Mouse (Mus musculus): ENCODE data around the gene Elovl7.

Elovl7 gene

DNA sequence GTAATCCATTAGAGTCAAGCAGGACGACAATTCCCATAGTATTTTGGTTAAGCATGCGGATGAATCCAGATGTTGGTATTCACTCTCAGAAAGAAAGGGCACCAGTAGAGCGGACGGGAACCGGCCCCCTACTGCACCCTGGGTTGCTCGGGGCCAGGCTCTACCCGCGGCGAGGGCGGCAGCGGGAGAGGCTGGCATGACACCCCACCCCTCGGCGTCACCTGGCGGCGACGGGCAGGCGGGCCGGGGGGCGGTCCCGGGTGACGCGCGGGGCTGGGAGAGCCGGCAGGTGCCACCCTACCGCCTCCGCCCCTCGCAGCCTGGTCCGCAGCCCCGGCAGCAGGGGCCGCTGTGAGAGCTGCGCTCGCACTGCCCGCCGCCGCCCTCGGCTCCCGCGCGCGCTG lies at the start of gene Elovl7:
Elovl7 (plus strand) TSS at position 324 of the 404 bp plus-strand sequence.
- peak; percentile 78 to 79 for DNase-seq

DNA sequence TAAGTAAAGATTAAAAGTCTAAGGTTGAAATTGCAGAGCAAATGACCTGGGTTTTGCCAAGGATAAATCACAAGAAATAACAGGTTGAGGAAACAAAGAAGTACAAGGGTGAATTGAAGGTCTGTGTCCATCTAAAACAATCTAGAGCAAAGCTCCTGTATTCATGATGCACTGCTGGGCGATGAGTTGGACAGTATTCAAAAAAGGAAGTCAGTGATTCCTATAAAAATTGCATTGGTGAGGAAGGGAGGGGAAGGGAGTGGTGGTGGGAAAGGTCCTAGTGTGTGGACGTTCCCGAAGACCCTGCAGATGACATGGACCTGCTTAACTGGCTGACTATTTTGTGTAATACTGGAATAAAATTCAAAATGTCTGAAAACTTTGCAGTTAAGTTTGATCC lies 49.6 kb upstream of the Elovl7 start:
- no peak for DNase-seq

DNA sequence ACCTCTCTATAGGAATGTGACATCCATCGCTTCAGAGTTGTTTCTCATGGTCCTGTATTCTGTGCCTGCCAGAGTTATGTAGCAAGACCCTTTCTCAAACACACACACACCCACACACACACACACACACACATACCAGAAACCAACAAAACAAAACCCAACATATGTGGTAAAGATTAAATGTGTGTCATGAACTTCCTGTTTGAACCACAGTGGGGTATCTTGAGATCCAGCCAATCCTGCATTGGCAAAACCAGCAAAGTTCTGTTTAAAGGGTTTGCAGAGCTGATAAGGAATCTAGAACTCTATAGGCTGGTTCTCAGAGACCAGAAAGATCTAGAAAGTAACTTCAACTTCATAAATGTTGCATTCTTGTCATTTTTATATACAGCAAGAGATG lies 44.2 kb upstream of the Elovl7 start:
- no peak for DNase-seq

DNA sequence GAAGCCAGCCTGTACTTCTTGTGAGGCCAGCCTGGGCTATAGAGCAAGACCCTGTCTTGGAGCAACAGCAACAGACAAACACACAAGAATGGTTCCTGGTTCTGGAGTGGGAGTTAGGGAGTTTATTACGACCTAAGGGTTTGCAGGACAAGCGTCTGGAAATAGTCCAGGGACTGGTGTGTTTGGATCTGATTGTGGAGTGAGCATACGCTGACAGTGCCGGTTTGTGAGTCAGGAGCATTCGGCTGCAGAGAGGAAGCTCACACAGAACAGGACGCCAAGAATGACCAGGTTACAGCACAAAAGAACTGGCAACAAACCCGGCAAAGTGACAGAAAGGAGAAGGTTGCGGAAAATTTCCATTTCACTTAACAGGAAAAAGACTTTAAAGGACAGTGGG lies 43.7 kb upstream of the Elovl7 start:
- no peak for DNase-seq

DNA sequence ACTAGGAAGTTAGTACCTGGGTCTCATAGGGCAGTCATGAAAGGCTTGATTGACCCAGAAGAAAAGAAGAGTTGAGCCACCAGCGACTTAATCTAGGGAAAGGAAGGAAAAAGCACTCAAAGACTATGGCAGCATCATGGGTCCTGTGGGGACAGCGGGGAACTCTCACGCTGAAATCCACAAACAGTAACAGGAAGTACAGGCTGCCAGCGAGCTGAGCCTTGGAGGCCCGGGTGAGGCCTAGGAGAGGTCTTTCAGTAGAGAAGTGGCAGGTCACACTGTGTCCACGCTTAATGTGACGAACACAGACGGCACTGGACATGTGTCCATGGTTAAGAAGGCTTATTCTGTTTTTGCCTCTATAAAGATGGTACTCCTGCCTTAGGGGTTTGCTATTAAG lies 34.6 kb upstream of the Elovl7 start:
- DNase-seq, result no peak

DNA sequence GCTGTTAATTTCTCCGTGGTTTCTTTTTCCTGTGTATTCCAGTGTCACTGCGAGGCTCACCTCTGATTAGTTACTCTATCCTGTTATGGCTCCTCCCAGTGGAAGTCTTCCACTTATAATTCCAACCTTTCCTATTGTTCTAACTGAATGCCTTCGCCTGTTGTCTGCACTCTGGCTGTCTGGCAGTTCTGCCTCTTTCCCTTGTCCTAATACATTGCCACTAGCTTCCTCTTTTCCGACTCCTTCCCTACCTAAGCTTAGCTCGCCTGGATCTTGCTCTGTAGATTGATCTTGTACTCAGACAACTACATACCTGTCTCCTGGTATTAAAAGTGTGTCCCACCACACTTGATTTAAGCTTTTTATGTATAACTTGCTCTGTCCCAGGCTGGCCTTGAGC lies 33.4 kb upstream of the Elovl7 start:
- DNase-seq, result no peak

DNA sequence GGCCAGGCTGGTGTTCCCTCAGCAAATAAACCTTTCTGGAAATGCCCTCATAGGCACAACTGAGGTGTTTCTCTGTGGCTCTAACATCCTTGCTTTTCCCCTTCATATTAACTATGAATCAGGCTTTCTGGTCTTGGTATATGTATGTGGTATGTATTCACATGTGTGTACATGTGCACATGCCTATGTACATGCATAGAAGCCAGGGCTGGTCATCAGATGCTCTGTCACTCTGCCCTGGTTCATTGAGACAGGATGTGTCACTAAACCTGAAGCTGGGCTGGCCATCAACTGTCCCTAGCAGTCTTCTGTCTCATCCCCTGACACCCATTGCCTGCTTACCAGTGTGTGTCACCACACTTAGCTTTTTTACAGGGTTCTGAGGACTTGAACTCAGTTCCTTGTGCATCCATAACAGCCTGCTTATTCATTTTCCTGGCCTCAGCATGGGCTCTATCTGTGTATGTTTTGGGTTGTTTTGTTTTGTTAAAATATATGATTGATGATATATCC lies 29.4 kb upstream of the Elovl7 start:
- DNase-seq, result no peak

DNA sequence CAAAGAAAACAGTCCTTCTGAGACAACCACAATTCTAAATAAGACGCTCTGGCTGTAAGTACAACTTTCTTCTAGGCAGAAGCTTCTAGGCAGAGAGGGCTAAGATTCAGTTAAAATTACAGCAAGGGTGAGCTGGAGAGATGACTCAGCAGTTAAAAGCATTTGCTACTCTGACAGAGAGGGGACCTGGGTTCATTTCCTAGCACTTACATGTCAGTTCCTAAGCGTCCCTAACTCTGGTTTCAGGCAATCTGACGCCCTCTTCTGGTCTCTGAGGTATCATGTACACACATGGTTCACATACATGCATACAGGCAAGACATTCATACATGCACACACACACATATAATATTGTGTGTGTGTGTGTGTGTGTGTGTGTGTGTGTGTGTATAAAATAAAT lies 28.7 kb upstream of the Elovl7 start:
- no peak for DNase-seq

DNA sequence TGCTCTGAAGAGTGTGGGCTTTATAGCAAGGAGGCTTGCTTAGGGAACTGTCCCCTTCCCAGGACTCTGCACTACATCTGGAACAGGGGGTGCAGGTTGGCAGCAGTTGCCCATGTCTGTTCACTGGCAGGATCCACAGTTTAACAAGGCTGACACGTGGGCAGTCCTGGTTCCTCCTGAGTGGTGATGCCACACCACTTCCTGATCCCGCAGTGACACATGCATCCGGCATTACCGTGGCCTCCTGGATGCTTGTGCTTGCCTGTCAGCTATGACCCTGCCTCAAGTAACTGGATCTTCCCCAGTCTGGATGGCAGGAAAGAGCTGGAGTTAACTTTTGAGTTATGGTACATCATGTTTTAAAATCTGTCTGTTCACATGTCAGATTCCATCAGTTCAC lies 26.2 kb upstream of the Elovl7 start:
- DNase-seq, result no peak

DNA sequence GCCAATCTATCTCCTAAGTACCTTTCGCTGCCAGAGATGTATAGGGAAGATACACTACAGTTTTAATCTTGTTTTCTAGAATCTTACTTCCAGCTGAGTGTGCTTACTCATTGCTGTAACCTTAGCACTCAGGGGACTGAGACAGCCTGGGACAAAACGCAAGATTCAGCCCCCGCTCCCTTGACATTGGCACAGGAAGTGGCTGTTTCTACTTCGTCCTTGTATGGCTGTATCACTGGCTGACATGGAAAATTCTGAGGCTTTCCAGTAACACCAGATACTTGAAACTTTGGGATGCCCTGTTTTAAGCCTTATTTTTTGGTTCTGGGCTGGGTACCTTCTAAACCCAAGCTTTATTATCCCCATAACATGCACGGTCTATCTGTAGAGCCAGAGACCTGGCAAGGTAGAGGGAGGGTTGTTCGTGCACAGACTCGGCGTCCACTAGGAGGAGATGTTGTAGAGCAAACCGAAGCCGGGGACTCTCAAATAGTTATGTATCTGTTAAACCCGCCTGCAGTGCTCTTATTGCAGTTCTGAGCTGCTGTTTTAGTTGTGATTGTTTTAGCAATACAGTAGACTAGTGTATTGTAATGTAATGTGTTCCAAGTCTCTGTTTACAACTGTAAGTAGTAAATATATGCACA lies 23.0 kb upstream of the Elovl7 start:
- peak; percentile 4 to 11 for DNase-seq

DNA sequence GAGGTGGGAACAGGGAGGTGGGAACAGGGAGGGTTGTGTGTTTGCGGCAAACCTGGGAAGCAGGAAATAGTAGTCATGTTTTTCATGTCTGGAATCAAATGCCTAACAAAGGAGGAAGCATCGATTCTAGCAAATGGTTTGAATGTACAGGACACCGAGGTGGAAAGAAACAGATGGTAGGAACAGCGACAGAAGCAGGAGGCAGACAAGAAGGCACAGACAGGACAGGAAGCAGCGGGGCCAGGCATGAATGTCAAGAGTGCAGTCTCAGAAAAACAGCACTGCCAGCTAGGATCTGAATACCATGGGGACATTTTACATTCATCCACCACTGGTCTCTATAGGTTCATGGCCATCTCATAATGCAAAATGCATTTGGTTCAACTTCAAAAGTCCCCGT lies 18.7 kb upstream of the Elovl7 start:
- DNase-seq, result no peak

DNA sequence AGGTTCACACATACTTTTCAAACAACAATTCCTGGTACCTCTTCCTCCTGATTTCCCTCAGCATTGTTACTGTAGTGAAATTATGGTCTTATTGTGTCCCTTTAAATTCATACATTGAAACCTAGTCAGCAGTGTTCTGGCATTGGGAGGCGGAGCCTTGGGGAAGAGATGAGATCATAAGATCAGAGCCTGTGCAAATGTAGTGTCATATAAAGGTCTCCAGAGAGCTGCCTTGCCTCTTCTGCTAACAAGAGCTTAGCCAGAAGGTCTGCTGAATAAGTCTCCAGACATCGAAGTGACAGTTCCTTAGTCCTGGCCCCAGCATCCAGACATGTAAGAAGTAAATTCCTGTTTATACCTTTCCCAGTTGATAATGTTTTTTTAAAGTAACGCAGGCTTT lies 9.3 kb upstream of the Elovl7 start:
- no peak for DNase-seq

DNA sequence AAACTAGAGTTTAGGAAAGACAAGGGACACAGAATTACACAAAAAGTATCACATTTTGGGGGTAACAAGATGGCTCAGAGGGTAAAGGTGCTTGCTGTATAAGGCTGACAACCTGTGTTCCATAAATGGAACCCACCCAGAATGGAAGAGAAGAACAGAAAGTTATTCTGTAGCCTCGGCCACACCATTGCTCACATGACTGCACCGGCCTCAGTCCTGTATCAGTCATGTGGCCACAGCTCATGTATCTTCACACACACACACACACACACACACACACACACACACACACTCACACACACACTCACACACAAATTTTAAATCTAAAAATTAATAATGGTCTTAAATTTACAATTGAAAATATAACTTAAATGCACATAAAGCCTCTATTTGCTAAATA lies 6.8 kb upstream of the Elovl7 start:
- DNase-seq, result no peak

DNA sequence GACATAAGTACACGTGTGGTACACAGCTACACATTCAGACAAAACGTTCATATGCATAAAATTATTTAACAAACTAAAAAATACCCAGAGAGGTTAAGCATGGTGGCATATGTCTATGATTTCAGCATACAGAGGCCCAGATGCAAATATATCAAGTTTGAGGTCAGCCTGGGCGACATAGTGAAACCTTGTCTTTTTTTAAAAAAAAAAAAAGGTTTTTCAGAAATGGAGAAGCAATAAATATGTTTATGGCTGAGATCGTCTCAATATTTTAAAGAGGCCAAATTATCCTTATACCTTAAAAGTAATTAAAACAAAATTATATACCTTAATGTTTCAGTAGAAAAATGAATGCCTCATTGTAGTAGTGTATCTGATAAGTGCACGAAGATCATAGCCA lies 6.1 kb upstream of the Elovl7 start:
- DNase-seq, result no peak

DNA sequence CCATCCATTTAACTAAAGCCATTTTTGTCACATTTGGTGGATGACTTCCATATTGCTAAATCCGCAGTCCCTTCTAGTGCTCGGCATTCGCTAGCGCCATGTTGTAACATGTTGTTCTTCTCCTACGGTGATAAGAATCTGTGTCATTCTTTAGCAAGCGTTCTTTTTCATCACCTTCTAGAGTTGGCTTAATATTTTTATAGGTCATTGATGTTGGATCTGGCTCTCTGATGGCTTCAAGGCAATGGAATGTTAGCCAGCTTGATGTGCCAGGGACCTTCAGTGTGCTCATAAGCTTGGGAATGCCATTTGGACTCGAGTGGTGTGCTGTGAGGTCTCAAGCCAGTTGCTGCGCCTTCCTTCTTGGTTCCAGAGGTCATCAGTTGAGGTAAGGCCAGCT lies 3.2 kb upstream of the Elovl7 start:
- no peak for DNase-seq

DNA sequence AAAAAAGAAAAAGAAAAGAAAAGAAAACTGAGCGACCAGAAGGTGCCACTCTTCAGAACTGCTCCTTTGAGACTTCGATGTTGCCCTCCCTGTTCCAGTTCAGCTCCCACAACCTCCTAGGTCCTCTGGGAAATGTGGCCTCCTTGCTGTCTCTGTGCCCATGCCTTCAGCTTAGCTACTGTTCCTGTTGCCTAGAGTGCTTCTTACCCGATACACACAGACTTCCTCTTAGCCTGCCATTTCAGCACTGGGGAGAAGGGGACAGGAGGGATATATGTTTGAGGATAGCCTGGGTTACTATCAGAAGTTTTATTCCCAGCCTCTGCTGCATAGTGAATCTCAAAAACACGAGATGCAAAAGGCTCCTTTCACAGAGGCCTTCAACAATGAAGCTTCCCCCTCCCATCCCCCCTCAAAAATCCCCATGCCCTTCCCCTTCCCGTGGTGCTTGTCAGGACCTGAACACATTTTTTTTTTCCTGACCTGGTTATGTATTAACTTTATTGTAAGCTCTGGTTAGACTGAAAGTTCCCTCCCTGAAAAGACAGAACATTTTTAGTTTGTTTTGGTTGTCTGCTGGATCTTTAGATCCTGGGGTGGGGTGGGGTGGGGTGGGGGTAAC lies 1.7 kb upstream of the Elovl7 start:
- DNase-seq, result no peak

DNA sequence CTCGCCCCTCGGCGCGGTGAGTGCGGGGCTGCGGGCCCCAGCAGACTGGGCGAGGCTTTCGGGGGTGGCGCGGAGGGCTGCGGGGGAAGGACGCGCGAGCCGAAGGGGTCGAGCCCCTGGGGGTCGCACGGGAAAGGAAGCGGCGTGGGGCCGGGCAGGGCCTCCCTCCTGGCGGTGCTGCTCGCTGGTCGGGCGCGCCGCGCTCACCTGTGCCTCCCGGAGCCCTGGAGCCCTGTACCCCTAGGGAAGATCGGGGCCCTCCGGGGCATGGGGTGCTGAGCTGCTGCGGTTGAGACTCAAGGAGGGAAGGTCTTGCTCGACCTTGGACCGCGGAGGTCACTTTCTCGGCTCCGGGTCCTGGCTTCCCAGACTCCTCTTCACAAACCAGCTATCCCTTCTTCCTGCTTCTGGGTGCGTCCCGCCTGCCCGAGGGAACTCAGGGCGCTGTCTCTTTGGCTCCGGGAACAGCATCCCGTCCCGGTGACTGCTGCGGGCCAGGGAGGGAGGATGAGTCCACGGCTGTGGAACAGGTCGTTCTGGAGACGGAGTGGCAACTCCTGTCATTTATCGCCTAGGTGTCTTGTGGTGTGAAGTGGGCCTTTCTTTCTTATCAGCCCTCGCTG lies 392 bp downstream of the Elovl7 start:
- peak in 1 of 2 experiments; percentile 29 for DNase-seq

DNA sequence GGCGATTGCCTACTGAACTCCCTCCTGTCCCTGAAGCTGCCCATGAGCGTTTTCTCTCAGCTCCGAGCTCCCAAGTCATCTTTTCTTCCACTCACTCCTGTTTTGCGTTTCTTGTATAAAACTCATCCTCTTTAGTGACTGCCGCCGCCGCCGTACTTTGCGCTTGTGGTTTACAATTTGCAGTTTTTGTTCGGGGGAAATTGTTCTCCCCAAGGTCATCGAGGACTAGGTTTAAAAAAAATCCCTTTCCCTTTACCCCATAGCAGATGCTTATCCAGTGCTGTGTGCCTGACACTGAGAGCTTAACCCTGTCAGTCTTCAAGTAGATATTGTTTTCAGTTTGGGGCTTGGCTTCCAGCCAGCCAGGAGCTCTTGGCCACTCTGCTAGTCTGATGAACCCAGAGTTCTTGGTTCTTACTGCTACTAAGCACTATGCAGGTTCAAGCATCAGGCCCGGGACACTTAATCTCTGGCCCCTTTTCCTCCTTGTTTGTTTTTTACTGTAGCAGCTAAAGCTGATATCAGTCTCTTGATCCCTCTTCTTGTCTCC lies 1.1 kb downstream of the Elovl7 start:
- no peak for DNase-seq

DNA sequence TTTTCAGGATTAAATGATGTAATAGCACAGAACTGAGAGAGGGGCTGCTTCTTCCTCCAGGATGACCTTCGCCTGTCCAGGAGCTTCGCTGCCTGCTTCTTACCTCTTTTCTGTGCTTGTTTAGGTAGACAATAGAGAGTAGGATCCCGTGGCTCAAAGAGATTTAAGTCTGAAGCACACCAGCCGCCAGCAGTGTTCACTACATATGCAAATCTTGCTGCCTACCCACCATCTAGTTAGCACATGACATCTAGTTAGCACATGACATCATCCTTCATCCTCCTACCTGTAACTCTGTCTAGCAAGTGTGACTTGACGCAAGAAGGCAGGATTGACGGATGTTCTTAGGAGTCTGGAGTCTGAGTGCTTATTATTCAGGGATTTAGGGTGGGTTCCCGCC lies 5.6 kb downstream of the Elovl7 start:
- DNase-seq, result no peak

DNA sequence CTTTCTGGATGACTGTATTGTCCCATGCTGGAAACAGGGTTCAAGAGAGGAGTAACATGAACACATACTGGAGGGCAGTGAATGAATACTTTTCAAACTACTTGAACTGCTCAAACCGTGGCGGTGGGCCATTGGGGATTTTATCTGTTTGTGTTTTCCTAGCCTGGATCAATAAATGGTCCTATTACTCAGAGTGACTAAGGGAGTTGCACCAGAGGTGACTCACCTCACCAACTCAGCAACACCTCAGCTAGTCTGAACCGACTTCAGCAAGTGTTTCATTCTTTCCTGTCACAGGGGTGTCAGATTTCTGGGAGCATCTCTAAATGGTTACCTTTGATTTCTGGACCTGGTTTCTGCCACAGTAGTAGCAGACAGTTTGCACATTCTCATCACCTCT lies 15.0 kb downstream of the Elovl7 start:
- no peak for DNase-seq

DNA sequence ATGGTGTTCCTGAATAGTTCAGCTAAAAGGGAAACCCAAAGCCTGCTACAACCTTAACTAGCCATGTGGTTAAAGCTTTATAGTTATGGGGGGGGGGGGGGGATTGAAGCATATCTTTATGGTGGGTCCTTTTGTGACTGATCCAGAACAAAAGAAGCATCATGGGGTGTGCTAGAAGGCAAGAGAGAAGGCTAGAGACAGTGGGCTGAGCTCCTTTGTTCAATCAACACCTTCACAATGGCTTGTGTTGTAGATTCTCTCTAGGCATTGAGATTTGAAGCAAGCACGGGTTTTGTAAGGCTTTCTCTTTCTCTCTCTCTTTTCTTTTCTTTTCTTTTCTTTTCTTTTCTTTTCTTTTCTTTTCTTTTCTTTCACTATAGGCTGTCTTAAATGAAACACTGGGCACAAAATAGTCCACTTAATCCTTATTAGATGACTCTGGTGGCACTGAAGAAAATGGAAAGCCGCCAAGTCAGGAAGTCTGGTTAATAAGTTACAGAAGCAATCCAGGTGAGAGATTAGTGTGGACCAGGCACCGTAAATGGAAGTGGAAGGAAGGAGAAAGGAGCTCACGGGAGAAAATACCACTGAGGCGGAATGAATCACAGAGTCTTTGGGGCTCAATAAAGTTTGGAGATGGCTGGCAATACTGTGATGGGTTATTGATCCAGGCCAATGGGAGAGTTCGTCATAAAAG lies 15.6 kb downstream of the Elovl7 start:
- no peak for DNase-seq

DNA sequence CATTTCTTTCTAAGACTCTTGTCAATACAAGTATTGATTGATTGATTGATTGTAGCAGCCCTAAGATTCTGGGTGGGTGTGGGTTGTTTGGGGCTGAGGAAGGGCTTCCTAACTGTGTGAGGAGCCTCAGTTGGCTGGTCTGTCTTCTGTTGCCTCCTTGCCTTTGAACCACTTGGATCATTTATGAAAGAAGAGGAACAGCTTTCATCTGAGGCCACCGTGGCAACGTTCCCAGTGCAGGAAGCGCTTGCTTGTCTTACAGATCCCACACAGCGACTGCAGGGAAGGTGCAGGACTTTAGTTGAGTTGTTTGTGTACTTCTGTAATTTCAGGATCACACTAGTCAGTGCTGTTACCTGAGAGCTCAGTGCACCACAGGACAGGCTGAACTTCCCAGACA lies 25.8 kb downstream of the Elovl7 start:
- DNase-seq, result no peak

DNA sequence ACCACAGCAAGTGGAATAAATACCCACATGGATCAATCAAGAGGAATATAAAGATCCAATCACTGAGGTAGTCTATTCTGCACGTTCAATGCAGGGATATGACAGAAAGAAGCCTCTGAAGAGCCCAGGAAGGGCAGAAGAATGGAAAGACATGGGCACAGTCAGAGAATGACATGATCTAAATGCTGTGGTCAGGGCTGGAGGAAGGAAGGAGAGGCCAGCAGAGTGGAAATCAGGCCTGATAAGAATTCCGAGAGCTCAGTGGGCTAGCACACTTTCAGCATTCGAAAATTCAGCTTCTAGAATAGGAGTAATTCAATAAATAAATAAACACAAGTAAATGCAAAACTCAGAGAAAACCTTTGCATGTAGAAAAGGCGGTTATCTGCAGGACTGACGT lies 27.5 kb downstream of the Elovl7 start:
- no peak for DNase-seq
